Mouse (Mus musculus) macrophage (primary cell): ENCODE data around the gene Exoc5. TPM values are rescaled to one million over a fixed set of nuclear protein-coding genes. Genes with fewer than 3 reads are reported as not detected.
"Not testable (repeated sequence)": the region's sequence is repeated elsewhere in the genome, so short reads cannot be mapped to it uniquely, and the experiment has no call there.

Source experiments
- H3K27ac ChIP-seq: fragments of 350-480 bp; formaldehyde crosslinking; 2 replicates; pipeline ENCODE4 v1.9.0; 2021
- H3K36me3 ChIP-seq: fragments of 350-480 bp; formaldehyde crosslinking; 2 replicates; pipeline ENCODE4 v1.9.0; 2021; ENCODE audit errors: inconsistent target
- H3K4me3 ChIP-seq: fragments of 350-480 bp; formaldehyde crosslinking; 2 replicates; pipeline ENCODE4 v1.9.0; 2021; ENCODE audit errors: inconsistent target
- H3K79me2 ChIP-seq: fragments of 350-480 bp; formaldehyde crosslinking; 2 replicates; pipeline ENCODE4 v1.9.0; 2021; ENCODE audit errors: inconsistent target
- WGBS: methylation state at CpG from one replicate; pipeline ENCODE4 v1.1.7; 2026; ENCODE audit warnings: inconsistent platforms; ENCODE audit not compliant: missing documents; 5-methylcytosine and 5-hydroxymethylcytosine counted together
- polyA plus RNA-seq: library from polyadenylated mRNA; stranded (reverse); fragments of 250-400 nt; gene quantifications from 3 replicates; pipeline ENCODE4 v1.2.4, GENCODE M21; 2018; ENCODE audit warnings: inconsistent platforms
- total RNA-seq, 78 experiments: library from RNA; depleted of rRNA; stranded (reverse); fragments of 250-400 nt; gene quantifications; 1 replicate in 9 of 78; 2 replicates in 24 of 78; 3 replicates in 43 of 78; 4 replicates in 2 of 78; pipeline ENCODE4 v1.2.4; 2018; ENCODE audit warnings: inconsistent platforms in 56 of 78

The Exoc5 gene
- total RNA-seq (2018; cell fraction: chromatin; rRNA removed), result 100 to 1,000 TPM; 109 to 276 (median 167) TPM
- 10 to 100 TPM; 43.9 to 64.3 (median 53.4) TPM for total RNA-seq (2018; cell fraction: cytosol; rRNA removed)
- 100 to 1,000 TPM in 16 of 26 experiments, 10 to 100 TPM in 10; 67.3 to 166 (median 105) TPM for total RNA-seq (2018; cell fraction: nucleus; rRNA removed)
- 36.6 to 45.3 TPM (median 41.0 TPM) in 3 replicates for polyA plus RNA-seq

DNA sequence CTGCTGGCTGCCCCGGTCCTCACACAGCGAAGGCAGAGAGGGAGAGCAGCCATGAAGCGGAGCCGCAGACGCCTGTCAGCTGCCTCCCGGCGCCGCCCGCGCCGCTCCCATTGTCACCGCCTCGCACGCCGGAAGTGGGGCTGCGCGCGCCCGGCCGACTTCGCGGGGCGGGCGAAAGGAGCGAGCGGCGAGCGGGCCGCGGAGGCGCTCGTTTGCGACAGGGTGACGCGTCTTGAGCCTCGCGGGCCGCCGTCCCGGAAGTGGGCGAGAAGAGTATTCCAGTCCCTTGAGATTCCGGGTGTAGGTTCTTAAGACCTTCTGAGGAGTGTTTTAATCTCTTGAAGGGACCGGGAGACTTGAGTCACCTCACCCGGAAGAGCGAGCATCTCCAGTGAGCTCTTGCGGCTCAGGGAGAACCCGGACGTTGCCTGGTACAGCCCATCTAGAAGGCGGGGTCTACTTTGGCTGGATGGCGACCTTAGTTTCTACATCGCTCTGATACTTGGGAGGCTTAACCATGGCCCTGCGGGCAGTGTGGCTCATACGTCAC is at the start of gene Exoc5:
Gene Exoc5 (minus strand): TSS at position 380 of the 550 bp plus-strand sequence.
- Histone ChIP-seq H3K36me3 (no peaks in the 10 kb centered on the region), H3K27ac (peak within 1 kb of the TSS; percentile 75), H3K79me2 (peaks cover 90% of the 10 kb centered on the region), H3K4me3 (peak within 1 kb of the TSS; percentile 84)
- 0% methylated on average over 52 of the region's 53 CpGs for whole genome bisulfite sequencing

DNA sequence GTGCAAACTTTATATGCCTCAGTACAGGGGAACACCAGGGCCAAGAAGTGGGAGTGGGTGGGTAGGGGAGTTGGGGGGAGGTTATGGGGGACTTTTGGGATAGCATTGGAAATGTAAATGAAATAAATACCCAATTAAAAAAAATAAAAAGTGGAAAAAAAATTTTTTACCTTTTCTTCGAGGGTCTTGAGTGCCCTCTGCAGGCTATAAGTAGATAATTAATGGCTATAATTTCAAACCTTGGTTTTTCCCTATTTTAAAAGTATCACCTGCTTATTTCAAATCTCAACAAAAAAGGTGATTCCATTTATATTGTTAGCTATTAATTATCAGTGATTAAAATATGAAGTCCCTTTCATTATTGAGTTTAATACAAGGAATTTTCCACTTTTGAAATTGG is 25.3 kb upstream of the Exoc5 start:
- WGBS, result 0% methylated on average over 1 of the region's 1 CpGs
- not testable (repeated sequence) for H3K4me3 ChIP-seq, H3K79me2 ChIP-seq, H3K27ac ChIP-seq
- H3K36me3 ChIP-seq, result peaks cover 18% of the 10 kb centered on the region

DNA sequence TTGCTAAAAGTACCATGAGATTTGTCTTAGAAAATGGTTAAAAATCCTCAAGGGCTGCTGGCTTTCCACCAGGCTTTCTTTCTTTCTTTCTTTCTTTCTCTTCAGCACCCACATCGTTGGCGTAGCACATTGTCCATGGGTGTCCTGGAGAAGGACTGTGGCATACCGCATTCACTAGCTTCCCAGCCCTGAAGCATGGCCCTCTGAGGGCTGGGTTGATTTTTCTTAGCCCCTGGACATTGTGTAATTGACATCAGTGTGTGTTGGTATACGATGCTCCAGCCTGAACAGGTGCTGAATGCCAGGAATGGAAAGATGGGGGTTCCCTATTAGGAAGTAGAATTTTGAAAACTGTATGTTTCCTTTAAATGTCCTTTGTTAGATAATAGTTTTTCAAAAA is 24.8 kb upstream of the Exoc5 start:
- WGBS, result 95% methylated on average over 4 of the region's 4 CpGs
- H3K27ac ChIP-seq, result no peak overlapping the region
- H3K4me3 ChIP-seq, result no peak overlapping the region
- H3K36me3 ChIP-seq, result peaks cover 23% of the 10 kb centered on the region
- H3K79me2 ChIP-seq, result no peaks in the 10 kb centered on the region

DNA sequence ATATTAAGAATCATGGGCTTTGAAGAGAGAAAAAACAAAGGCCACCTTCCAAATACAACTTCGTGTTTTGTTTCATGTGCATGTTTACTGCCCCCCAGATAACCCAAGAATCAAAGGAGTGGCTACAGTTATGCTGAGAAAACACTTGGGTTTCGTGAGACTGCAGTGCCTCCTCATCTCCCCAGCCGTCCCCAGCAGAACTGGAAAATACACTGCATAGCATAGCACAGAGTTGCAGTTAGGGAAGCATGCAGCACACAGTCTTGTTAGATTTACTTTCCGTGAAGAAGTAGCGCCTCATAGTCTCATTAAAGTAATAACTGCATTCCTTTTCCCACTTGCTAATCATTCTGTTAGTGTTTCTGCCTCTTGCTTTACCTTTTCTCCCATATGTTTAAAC is 23.6 kb upstream of the Exoc5 start:
- WGBS, result 89% methylated on average over 5 of the region's 5 CpGs
- Histone ChIP-seq H3K79me2 (no peaks in the 10 kb centered on the region), H3K36me3 (peaks cover 31% of the 10 kb centered on the region), H3K27ac (no peak overlapping the region), H3K4me3 (no peak overlapping the region)

DNA sequence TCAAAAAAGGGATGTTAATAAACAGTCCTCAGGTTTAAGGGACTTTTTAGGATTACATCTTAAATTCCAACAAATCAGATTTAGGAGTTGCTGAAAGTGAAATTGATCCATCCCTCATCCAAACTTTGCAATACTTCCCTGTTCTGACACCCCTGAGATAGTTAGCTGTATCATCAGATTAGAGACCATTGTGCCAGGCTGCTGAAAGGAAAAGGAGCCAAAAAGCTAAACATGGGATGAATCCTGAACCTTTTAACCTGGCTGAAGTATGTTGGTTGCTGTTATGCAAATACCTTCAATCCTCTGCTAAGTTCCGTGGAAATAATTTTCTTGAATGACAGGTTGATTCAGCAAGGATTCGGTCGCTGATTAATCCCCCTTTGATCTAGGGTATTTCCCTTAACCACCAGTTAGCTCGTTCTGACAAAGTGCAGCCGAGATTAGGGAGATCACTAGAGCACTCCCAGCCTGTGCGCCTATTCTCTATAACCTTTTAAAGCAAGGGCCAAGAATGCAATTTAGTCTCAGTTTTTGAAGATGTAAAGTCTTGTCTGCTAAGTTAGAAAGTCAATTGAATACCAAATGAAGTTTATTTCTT is 23.1 kb upstream of the Exoc5 start:
- 95% methylated on average over 6 of the region's 6 CpGs for WGBS
- H3K79me2 ChIP-seq, result no peaks in the 10 kb centered on the region
- no peak overlapping the region for H3K4me3 ChIP-seq
- peaks cover 34% of the 10 kb centered on the region for H3K36me3 ChIP-seq
- H3K27ac ChIP-seq, result no peak overlapping the region

DNA sequence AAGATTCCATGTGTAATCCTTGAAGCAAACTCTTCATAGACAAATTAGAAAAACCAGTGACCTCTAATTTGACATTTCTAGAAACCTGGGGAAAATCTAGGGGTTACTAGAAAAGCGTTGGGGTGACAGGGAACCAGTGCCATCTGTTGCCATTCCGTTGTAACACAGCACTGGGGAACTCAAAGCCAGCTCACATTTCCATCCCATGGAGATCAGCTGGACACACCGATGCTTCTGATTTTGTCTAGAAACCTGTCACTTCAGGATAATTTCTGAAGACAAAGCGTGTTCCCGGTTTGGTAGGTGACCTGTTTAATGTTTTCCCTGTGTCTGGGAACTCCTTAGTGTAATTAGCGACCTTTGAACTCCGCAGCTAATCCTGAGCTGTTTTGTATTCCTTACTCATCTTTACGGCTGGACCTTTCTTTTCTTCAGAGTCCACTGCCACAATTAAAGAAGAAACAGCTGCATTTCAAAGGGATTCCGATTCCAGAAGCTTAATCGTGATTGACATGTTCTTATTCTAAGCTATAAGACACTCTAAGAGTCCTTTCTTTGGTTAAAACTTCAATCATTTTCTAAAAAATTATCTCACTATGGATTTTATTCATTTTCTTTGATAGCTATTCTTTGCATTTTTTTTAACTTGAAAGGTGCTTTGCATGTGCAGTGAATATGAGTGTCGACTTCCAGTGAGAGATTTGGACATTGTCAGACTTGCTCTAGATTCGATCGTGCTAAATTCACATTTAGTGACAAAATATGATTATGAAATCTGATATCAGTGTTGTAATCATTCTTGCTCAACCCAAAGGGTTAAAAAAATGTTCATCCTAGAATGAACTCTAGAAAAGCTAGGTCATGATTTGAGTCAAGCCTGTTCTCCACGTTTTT is 21.9 kb upstream of the Exoc5 start:
- WGBS, result 82% methylated on average over 14 of the region's 14 CpGs
- peaks cover 38% of the 10 kb centered on the region for H3K36me3 ChIP-seq
- no peak overlapping the region for H3K27ac ChIP-seq
- H3K4me3 ChIP-seq, result no peak overlapping the region
- H3K79me2 ChIP-seq, result no peaks in the 10 kb centered on the region

DNA sequence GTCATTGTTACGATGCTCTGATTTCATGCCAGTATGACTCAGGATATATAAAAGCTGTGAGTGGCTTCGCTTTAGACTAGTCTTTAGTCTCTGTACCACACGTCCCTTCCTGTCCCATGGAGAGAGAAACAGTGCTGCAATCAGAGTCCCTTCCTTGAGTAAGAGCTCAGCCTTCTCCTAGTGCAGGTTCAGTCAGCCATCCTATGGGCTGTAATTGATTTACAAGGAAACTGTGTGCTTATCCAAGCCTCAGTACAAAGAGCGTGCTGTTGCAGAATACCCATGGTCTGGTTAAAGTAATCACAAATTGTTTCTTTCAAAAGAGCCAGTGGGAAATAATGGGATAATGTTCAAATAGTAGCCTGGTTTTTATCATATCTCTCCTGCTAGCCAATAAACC is 20.1 kb upstream of the Exoc5 start:
- WGBS, result 97% methylated on average over 4 of the region's 4 CpGs
- Histone ChIP-seq H3K36me3 (peaks cover 52% of the 10 kb centered on the region), H3K4me3 (no peak overlapping the region), H3K79me2 (no peaks in the 10 kb centered on the region), H3K27ac (no peak overlapping the region)

DNA sequence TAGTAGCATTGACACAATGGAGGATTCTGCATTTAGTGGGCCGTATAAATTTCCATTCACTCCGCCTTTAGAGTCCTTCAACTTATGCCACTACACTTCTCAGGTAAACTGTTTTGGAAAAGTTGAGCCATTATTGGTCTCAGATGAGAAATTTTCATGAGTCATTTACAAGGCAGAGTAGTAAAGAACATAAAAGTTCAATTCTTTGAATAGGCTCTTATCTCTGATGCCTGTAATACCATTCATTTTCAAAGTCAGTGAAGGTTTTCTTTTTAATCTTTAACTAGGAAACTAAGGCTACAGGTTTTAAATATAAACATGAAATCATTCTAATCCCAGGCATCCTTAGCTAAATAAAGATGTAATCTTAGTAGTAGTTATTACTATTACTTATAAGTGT is 12.4 kb upstream of the Exoc5 start:
- no peaks in the 10 kb centered on the region for H3K79me2 ChIP-seq
- WGBS, result 97% methylated on average over 2 of the region's 2 CpGs
- no peak overlapping the region for H3K4me3 ChIP-seq
- no peak overlapping the region for H3K27ac ChIP-seq
- peaks cover 37% of the 10 kb centered on the region for H3K36me3 ChIP-seq

DNA sequence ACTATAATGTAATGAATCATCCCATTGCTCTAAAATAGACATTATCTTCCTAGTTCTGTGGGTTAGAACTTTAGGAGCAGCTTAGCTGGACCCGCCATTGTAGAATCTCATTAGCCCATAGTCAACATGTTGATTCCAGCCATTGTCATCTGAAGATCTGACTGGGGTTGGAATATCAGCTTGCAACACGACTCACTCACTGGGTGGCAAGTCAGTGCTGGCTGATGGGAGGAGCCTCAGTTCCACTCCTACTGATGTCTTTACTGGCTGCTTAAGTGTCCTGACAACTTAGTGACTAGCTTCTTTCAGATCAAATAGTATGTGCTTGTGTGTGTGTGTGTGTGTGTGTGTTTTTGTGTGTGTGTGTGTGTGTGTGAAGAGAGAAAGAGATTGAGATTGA is 7.9 kb upstream of the Exoc5 start:
- H3K4me3 ChIP-seq, result no peak overlapping the region
- 92% methylated on average over 2 of the region's 2 CpGs for WGBS
- H3K36me3 ChIP-seq, result peaks cover 18% of the 10 kb centered on the region; the same call in 1 of the 2 replicates
- H3K79me2 ChIP-seq, result peaks cover 29% of the 10 kb centered on the region
- H3K27ac ChIP-seq, result no peak overlapping the region

DNA sequence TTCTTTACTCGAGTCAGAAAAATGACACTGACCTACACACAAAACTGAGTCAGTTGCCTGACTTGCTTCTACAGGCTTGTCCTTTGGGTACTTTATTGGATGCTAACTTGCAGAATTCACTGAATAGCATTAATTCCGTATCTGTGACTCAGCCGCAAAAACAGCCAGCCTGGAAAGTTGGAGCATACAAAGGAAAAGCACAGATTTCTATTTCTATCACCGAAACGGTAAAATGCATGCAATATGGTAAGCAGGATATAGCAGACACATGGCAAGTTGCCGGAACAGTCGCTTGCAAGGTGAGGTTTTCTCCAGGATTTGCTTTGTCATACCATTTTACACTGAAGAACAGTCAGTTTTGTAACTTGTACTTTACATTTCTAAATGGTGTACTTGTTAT is 7.4 kb upstream of the Exoc5 start:
- Histone ChIP-seq H3K36me3 (peaks cover 15% of the 10 kb centered on the region; the same call in 1 of the 2 replicates), H3K4me3 (no peak overlapping the region), H3K79me2 (peaks cover 34% of the 10 kb centered on the region), H3K27ac (no peak overlapping the region)
- WGBS, result 92% methylated on average over 7 of the region's 7 CpGs

DNA sequence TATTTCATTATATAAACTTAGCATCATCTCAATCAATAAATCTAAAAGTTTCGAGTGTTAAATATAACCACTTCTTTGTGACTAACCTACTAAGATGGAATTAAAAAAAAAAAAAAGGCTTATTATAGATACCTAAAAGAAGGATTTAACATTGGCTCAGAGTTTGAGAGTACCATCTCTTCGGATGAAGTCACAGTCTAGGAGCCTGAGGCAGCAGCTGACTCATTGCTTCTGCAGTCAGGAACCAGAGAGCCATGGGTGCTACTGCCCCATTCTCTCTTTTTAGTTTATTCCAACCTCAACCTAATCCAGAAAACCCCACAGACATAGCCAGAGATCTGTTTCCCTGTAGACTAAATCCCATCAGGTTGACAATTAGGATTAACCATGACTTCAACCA is 6.4 kb upstream of the Exoc5 start:
- Histone ChIP-seq H3K4me3 (no peak overlapping the region), H3K27ac (no peak overlapping the region), H3K36me3 (peaks cover 15% of the 10 kb centered on the region; the same call in 1 of the 2 replicates), H3K79me2 (peaks cover 44% of the 10 kb centered on the region)
- 100% methylated on average over 2 of the region's 2 CpGs for WGBS

DNA sequence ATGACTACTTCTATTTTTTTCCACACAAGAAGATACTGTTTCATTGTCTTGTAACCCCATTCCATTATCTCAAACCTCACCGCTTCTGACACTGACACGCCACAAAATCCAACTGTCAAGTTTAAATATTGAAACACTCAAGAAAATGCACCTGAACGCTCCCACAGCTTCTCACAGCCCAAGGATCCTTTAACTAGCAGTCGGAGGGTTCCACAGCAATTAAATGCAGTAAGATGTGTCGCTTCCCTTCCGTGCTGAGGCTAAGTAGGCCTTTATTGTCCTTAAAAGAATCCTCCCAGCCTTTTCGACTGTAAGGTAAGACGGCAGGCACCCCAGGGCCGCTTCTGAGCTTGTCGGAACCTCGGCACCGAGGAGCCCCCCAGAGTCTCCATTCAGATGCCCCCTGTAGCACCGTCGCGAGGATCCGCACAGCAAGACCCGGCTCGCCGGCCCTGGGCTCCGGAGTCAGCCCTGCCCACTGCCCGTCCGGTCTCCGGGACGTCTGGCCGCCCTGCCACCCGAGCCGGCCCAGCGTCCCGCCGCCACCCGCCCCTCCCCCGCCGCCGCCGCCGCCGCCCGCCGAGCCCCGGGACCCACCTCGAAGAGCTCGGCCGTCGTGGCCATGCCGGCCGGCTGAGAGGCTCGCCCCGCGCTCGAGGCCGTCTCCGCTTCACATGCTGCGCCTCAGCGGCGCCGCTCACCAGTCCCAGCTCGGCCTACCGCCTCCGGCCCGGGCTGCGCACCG is 752 bp downstream of the Exoc5 start, which contains the start of gene Ap5m1:
Gene Ap5m1 (plus strand): TSS at position 569 of the 745 bp plus-strand sequence.
- H3K4me3 ChIP-seq, result peak within 1 kb of the TSS; percentile 84
- H3K27ac ChIP-seq, result peak within 1 kb of the TSS; percentile 75
- H3K79me2 ChIP-seq, result peaks cover 90% of the 10 kb centered on the region
- H3K36me3 ChIP-seq, result no peaks in the 10 kb centered on the region
- WGBS, result 1% methylated on average over 61 of the region's 62 CpGs

DNA sequence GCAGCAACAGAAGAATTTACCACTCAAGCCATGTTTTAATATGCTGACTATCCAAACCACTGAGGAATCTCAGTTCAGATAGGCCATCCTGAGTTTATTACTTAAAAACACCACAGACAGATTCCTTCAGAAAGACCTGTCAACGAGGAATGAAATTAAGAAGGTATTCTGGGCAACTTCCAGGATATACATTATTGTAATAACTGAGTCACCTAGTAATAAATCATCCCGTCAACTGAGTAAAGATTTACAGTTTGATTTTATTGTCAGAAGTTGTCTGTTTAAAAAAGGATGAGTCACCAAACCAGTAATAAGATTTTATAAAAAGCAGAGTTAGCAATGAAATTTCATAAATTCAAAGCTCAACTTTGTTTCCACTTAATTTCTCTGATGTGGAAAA is 2.6 kb downstream of the Exoc5 start:
- WGBS, result 64% methylated on average over 2 of the region's 2 CpGs
- Histone ChIP-seq H3K79me2 (peaks cover 90% of the 10 kb centered on the region), H3K4me3 (no peak overlapping the region), H3K36me3 (no peaks in the 10 kb centered on the region), H3K27ac (peak overlapping the region; percentile 75)

DNA sequence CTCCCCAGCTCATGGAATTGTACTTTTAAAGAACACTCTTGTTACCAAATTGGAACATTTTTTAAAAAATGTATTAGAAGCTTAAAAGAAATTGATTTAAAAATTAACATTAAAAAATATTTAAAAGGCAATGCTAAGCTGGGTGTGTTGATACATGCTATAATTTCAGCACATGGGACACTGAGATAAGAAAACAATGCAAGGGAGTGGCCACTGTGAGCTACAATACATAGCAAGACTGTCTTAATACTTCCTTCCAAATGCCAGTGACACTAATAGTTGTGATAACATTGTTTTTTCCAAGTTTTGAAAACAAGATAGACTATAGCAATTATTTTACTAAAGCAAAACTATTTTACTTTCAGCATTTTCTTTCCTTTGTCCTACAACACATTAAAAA is 17.0 kb downstream of the Exoc5 start:
- H3K36me3 ChIP-seq, result peaks cover 11% of the 10 kb centered on the region; the same call in 1 of the 2 replicates
- H3K79me2 ChIP-seq, result peaks cover 77% of the 10 kb centered on the region
- H3K27ac ChIP-seq, result no peak overlapping the region
- H3K4me3 ChIP-seq, result no peak overlapping the region
